Mouse (Mus musculus) cortical plate, adult 2 months (tissue): ENCODE measurements around the gene Disc1.

ENCODE experiments used
- CTCF ChIP-seq: fragments of 200-500 bp; IDR thresholded peaks from 2 replicates; pipeline ENCODE4 v1.5.1; 2011; ENCODE audit warnings: mild to moderate bottlenecking, control low read depth, low read length; ENCODE audit not compliant: insufficient read depth; ENCODE audit errors: extremely low read depth
- POLR2A ChIP-seq: fragments of 200-500 bp; IDR thresholded peaks from 2 replicates; pipeline ENCODE4 v1.6.1; 2011; ENCODE audit warnings: mild to moderate bottlenecking, low read length, control low read depth; ENCODE audit not compliant: insufficient read depth; ENCODE audit errors: extremely low read depth

DNA sequence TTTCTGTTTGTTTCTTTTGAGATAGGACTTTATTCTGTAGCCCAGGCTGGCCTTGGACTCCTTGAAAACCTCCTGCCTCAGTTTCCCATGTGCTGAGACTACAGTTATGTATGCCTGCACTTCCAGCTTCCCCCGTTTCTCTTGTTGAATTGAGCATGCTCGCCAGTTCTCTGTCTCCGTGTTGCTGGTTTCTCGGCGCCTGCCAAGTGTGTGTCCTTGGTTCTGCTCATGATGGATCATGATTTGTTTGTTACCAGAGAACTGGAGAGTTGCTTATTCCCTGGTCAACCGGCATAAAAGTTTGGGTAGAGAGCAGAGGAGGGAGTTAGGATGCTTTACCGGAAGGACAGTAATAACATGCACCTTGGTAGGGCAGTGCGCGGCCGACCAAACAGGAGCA is 20.1 kb downstream of the Disc1 start:
- TF ChIP-seq CTCF (no peak), POLR2A (no peak)
